Mouse (Mus musculus): ENCODE data around the gene Chd4. TPM values are rescaled to one million over a fixed set of nuclear protein-coding genes. Genes with fewer than 3 reads are reported as not detected.
"Not testable (repeated sequence)": the region's sequence is repeated elsewhere in the genome, so short reads cannot be mapped to it uniquely, and the experiment has no call there.

The Chd4 gene
- total RNA-seq (2021) = 100 to 1,000 TPM; 157 TPM
- long read RNA-seq, experiment 1, full-length matches to known transcripts = 6 of 15 reads
- long read RNA-seq, experiment 1, partial matches to known transcripts = 7 of 15 reads
- long read RNA-seq, experiment 1, other reads (novel, unspliced or antisense) = 2 of 15 reads
- long read RNA-seq, experiment 2, full-length matches to known transcripts = 3 of 12 reads
- long read RNA-seq, experiment 2, partial matches to known transcripts = 6 of 12 reads
- long read RNA-seq, experiment 2, other reads (novel, unspliced or antisense) = 3 of 12 reads

GRCm38 (mm10) chr6:125095391-125096278 is at the start of gene Chd4:
Gene Chd4, plus strand, starts transcription at chr6:125095981.
- intact Hi-C loops (cut with DNase I) = no loop called here
- DNase-seq (ENCODE audit: low spot score in 2 of 2) = peak; percentile 98 to 99

GRCm38 (mm10) chr6:125046691-125047090 is 49.1 kb upstream of the Chd4 start:
- peak; percentile 84 to 86 for DNase-seq (ENCODE audit: low spot score in 2 of 2)
- intact Hi-C loops (cut with DNase I) = loop anchor here (1.0 kb wide), 1 partner anchor 37 kb away; no protein-coding TSS in a partner anchor

- DNase-seq (ENCODE audit: low spot score in 2 of 2) = no peak
- intact Hi-C loops (cut with DNase I) = no loop called here
Observed at GRCm38 (mm10) chr6:125049678-125050077, 46.1 kb upstream of the Chd4 start, which contains the start of gene Acrbp. Gene Acrbp, plus strand, starts transcription at chr6:125049689.

GRCm38 (mm10) chr6:125051237-125051636 is 44.5 kb upstream of the Chd4 start:
- DNase-seq (ENCODE audit: low spot score in 2 of 2) = no peak
- intact Hi-C loops (cut with DNase I) = no loop called here

- no peak for DNase-seq (ENCODE audit: low spot score in 2 of 2)
- intact Hi-C loops (cut with DNase I) = no loop called here
Observed at GRCm38 (mm10) chr6:125061493-125061892, 34.3 kb upstream of the Chd4 start.

- no peak for DNase-seq (ENCODE audit: low spot score in 2 of 2)
- intact Hi-C loops (cut with DNase I) = no loop called here
Observed at GRCm38 (mm10) chr6:125062511-125062910, 33.3 kb upstream of the Chd4 start.

DNA sequence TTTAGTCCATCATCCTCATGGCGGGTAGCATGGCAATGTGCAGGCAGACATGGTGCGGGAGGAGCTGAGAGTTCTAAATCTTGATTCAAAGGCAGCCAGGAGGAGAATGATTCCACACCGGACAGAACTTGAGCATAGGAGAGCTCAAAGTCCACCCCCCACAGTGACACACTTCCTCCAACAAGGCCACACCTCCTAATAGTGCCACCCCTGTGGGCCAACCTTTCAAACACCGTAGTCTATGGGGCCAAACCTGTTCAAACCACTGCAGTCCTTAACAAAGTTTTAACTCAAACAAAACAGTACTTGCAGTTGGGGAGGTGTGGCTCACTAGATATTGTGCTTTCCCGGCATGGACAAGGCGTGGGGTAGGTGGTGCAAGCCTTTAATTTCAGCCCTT is 31.9 kb upstream of the Chd4 start:
- intact Hi-C loops (cut with DNase I) = no loop called here
- DNase-seq (ENCODE audit: low spot score in 2 of 2) = no peak

DNA sequence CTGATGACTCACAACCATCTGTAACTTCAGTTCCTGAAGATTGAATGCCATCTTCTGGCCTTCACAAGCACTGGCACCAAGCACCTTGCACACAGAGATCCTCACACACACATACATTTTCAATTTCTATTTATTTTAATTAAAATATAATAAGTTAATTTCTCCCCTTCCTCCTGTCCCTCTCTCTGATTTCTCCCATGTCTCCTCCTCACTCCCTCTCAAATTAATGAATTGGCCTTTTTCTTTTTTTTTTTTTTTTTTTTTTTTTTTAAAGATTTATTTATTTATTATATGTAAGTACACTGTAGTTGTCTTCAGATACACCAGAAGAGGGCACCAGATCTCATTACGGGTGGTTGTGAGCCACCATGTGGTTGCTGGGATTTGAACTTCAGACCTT is 30.6 kb upstream of the Chd4 start:
- DNase-seq (ENCODE audit: low spot score in 2 of 2); intact Hi-C loops (cut with DNase I): not testable (repeated sequence)

GRCm38 (mm10) chr6:125067571-125067995 is 28.2 kb upstream of the Chd4 start, which contains the start of gene Lpar5:
Gene Lpar5, plus strand, starts transcription at chr6:125067920.
- intact Hi-C loops (cut with DNase I) = no loop called here
- DNase-seq (ENCODE audit: low spot score in 2 of 2) = no peak

DNA sequence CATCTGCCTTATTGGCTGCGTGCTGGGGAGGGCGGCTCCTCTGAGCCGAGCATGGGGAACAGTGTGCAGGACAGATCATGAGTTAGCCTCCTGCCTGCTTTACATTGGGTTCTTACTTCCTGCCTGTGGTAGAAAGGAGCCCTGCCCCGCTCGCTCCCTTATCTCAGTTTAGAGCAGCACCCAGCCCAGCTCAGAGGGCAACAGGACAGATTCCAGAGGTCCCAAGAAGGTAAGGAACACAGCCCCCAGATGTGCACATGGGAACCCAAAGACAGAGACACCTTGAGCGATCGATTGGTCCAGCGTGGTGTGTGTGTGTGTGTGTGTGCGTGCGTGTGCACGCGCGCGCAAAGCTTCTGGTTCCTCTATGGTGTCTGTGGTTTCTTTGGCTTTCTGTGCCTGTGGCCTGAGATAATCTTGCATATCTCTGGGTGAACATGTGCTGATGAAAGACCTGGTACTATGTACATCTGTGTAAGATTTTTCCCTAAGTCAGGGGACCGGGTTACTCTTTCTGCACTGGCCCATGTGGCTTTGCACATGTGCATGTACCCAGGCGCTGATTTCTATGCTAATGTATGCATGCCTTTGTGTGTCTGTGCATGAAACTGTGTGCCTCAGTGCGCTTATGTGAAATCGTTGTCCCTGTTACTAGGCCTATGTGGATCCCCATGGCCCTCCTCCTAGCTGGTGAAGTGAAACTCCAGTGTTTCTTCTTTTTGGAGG is 24.4 kb upstream of the Chd4 start:
- DNase-seq (ENCODE audit: low spot score in 2 of 2) = peak in 1 of 2 experiments; percentile 73
- intact Hi-C loops (cut with DNase I) = no loop called here

DNA sequence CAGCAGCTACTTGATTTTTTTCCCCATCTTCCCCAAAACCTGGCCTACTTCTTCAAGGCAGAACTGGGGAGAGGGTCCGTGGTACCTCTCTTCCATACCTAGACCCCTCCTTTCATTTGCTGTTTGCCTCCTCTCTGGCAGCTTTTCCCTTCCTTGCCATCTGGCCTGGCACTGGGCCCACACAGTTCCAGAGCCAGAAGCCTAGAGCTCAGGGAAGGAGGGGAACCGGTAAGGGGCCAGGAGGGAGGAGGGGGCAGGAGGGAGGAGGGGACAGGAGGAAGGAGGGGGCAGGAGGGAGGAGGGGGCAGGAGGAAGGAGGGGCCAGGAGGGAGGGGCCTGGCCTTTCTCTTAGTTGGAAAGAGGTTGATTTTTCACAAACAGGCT is 23.9 kb upstream of the Chd4 start:
- peak; percentile 66 to 81 for DNase-seq (ENCODE audit: low spot score in 2 of 2)
- intact Hi-C loops (cut with DNase I) = no loop called here

GRCm38 (mm10) chr6:125073825-125074224 is 22.0 kb upstream of the Chd4 start:
- intact Hi-C loops (cut with DNase I) = no loop called here
- no peak for DNase-seq (ENCODE audit: low spot score in 2 of 2)

DNA sequence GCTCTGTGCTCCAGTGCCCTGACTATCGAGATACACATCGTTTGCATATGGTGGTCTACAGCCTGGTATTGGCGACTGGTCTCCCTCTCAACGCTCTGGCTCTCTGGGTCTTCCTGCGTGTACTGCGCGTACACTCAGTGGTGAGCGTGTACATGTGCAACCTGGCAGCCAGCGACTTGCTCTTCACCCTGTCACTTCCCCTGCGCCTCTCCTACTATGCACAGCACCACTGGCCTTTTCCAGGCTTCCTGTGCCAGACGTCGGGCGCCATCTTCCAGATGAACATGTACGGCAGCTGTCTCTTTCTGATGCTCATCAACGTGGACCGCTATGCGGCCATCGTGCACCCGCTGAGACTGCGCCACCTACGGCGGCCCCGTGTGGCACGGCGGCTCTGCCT is 14.4 kb upstream of the Chd4 start:
- DNase-seq (ENCODE audit: low spot score in 2 of 2) = no peak
- intact Hi-C loops (cut with DNase I) = no loop called here

- peak; percentile 86 to 97 for DNase-seq (ENCODE audit: low spot score in 2 of 2)
- intact Hi-C loops (cut with DNase I) = no loop called here
Observed at GRCm38 (mm10) chr6:125081797-125082560, 13.8 kb upstream of the Chd4 start.

DNA sequence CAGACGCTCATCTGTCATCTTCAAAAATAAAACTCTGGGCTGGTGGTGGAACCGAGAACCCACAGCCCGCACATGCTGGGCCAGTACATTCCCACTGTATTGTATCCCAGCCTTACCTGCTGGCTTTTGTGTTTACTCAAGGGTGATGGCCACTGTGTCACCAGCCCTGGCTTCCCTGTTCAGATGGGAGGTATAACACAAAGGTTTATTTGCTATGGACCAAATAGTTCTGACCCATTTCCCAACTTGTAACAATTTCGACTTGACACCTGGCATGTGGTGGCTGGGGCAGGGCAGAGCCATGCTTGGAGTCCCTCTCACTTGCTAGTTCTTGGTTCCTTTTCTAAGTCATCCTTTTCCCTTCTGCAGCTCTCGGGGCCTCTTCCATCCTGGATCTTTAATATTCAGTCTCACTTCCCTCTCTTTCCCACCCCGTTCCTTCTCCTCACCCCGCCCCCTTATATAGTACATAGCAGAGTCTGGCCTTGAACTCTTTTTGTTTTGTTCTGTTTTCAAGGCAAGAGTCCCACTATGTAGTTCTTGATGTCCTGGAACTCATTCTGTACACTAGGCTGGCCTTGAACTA is 12.9 kb upstream of the Chd4 start:
- intact Hi-C loops (cut with DNase I) = loop anchor here (1.0 kb wide), 1 partner anchor 37 kb away; no protein-coding TSS in a partner anchor
- no peak for DNase-seq (ENCODE audit: low spot score in 2 of 2)

- peak; percentile 76 to 81 for DNase-seq (ENCODE audit: low spot score in 2 of 2)
- intact Hi-C loops (cut with DNase I) = no loop called here
Observed at GRCm38 (mm10) chr6:125084424-125084823, 11.4 kb upstream of the Chd4 start.

DNA sequence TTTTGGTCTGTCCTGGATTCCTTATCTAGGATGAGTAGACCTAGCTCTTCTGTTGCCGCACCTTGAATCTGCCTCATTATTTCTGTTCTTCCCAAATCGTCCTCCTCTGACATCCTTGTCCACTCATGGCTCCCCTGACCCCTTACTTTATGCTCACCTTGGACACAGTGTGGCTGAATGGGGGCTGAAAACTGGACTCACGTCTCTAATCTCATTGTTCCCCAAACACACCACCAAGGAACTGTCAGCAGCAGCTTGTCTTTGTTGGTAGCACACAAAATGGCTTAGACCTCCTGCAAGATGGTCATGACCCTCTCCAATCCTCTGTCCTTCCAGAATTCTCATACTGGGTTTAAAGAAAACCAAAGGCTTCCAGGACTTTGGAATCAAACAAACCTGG is 7.8 kb upstream of the Chd4 start:
- intact Hi-C loops (cut with DNase I) = no loop called here

GRCm38 (mm10) chr6:125088561-125089321 is 7.0 kb upstream of the Chd4 start:
- intact Hi-C loops (cut with DNase I) = no loop called here
- DNase-seq (ENCODE audit: low spot score in 2 of 2) = peak; percentile 69 to 85

More for the DNA sequence above, 7.8 kb upstream of the Chd4 start:
- DNase-seq (ENCODE audit: low spot score in 2 of 2) = no peak
